Mouse (Mus musculus) neural tube, embryonic 12.5 days (tissue): ENCODE data around the gene H2-D1. TPM values are rescaled to one million over a fixed set of nuclear protein-coding genes. Genes with fewer than 3 reads are reported as not detected.
"Not testable (repeated sequence)": the region's sequence is repeated elsewhere in the genome, so short reads cannot be mapped to it uniquely, and the experiment has no call there.

Source experiments
- ATAC-seq: fragments of 200-750 bp; cut with Nextera tagmentation; 2 replicates; pipeline ENCODE4 v1.8.0; 2017; ENCODE audit warnings: low read depth, mild to moderate bottlenecking, moderate TSS enrichment, moderate library complexity; ENCODE audit not compliant: low FRiP score
- H3K27ac ChIP-seq: fragments of 300-500 bp; sonication (generic); 2 replicates; pipeline ENCODE4 v1.5.1; 2016
- H3K27me3 ChIP-seq: fragments of 300-500 bp; sonication (generic); replicated peaks from 2 replicates; pipeline ENCODE4 v1.6.1; 2016; ENCODE audit warnings: mild to moderate bottlenecking
- H3K36me3 ChIP-seq: fragments of 300-500 bp; sonication (generic); 2 replicates; pipeline ENCODE4 v1.6.1; 2016; ENCODE audit warnings: mild to moderate bottlenecking
- H3K4me1 ChIP-seq: fragments of 300-500 bp; sonication (generic); 2 replicates; pipeline ENCODE4 v1.6.1; 2016
- H3K4me2 ChIP-seq: fragments of 300-500 bp; sonication (generic); replicated peaks from 2 replicates; pipeline ENCODE4 v1.6.1; 2016; ENCODE audit warnings: mild to moderate bottlenecking
- H3K4me3 ChIP-seq: fragments of 300-500 bp; sonication (generic); 2 replicates; pipeline ENCODE4 v1.5.1; 2016
- H3K9ac ChIP-seq: fragments of 300-500 bp; sonication (generic); 2 replicates; pipeline ENCODE4 v1.6.1; 2016; ENCODE audit warnings: mild to moderate bottlenecking
- H3K9me3 ChIP-seq: fragments of 300-500 bp; sonication (generic); 2 replicates; pipeline ENCODE4 v1.6.1; 2016; ENCODE audit warnings: mild to moderate bottlenecking
- WGBS: fragments of 180-500 bp; shearing (Covaris S2); methylation state at CpG from one replicate; pipeline ENCODE4 v1.1.7; 2016; 5-methylcytosine and 5-hydroxymethylcytosine counted together
- polyA plus RNA-seq: library from polyadenylated mRNA; unstranded; fragments of >200 nt; fragmentation: Nextera tagmentation; extraction: Ambion mirVana; gene quantifications from 2 replicates; pipeline ENCODE4 v1.2.1, GENCODE M21; 2016

H2-D1 gene
- polyA plus RNA-seq, 1 experiment from 2014 or later, result 58.8 TPM

DNA sequence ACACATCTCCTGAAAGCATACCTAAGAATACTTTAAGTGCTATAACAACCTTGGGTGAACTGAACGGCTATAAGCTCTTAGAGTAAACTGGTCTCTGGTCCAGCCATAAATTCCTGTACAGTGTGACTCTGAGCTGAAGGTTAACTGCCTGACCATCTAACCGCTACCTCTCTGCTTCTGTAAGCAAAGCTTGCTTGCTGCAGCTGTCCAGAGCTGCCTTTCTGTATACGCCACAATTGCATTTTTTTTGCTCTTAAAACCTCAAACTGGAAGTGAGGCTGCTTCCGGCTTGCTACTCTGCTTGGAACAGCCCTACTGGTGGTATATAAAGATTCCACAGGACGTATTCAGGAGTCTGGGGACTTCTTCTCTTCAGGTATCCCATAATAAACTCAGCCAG lies 29.9 kb upstream of the H2-D1 start:
- Histone ChIP-seq H3K36me3 (peaks cover 32% of the 10 kb centered on the region), H3K9ac (no peak overlapping the region), H3K4me1 (peaks cover 31% of the 10 kb centered on the region), H3K4me2 (no peak overlapping the region), H3K27me3 (no peaks in the 10 kb centered on the region), H3K4me3 (no peak overlapping the region), H3K27ac (no peak overlapping the region), H3K9me3 (no peaks in the 10 kb centered on the region)
- 90% methylated on average over 5 of the region's 5 CpGs for WGBS
- ATAC-seq, result no peak

DNA sequence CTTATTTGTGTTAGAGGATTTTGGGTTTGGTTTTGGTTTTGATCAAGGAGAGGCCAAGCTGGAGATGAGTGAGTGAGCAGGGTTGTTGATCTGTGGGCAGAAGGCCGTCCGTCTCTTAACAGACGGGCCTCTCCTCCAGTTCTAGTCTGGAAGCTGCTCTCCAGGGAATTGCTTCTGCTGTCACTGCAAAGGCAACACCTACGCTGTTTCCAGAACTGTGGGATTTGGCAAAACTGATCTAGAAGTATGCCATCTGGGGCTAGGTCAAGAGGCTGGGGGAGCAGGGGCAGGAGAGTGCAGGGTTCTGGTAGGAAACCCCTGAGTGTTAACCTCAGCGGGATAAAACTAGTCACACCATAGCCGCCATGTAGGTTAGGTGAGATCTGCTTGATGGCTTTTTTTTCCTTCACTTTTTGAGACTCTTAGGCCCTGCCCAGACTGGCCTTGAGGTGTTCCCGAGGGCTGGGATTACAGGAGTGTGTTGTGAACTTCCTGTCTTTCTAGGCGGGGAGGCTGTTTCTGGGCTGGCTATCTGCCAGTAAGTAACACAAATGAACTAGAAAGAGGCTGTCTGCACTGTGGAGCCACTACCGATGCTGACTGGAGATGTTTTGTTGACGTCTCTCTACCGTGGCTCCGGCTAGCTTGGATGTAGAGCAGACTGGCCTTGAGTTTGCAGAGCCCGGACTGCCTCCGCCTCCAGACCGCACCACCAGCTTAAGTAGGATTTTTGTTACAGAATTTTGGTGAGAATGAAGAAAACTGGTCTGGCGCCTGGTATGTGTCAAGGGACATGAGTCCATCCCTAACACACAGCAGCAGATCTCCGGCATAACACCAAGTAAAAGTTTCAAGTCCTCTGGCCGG lies 29.2 kb upstream of the H2-D1 start, which contains the start of gene Atp6v1g2:
Gene Atp6v1g2 (plus strand): TSS at position 547 of the 867 bp plus-strand sequence.
- ATAC-seq, result no peak
- Histone ChIP-seq H3K27ac (no peak within 1 kb of the TSS), H3K36me3 (peaks cover 25% of the 10 kb centered on the region), H3K4me3 (peak within 1 kb of the TSS; percentile 58; the same call in 1 of the 2 replicates), H3K4me2 (peak within 1 kb of the TSS; percentile 90), H3K4me1 (peaks cover 31% of the 10 kb centered on the region), H3K9ac (0 out of 2 replicates have a peak within 1 kb of the TSS, but pooled peaks have one; percentile 17), H3K9me3 (no peaks in the 10 kb centered on the region), H3K27me3 (no peaks in the 10 kb centered on the region)
- 85% methylated on average over 18 of the region's 18 CpGs for WGBS

DNA sequence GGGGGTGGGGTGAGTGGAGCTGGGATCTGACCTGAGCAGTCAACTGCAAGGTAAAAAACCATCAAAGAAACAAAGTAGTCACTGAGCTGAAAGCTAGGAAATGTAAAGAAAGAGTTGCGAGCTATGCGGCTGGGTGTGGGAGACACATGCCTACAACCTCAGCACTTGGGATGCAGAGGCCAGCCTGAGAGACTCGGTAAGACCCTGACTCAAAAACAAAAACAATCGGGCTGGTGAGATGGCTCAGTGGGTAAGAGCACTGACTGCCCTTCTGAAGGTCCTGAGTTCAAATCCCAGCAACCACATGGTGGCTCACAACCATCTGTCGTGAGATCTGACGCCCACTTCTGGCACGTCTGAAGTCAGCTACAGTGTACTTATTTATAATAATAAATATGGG lies 28.4 kb upstream of the H2-D1 start:
- H3K4me2 ChIP-seq, result peak overlapping the region; percentile 90; the same call in 1 of the 2 replicates
- H3K9me3 ChIP-seq, H3K9ac ChIP-seq, H3K27ac ChIP-seq, H3K27me3 ChIP-seq, H3K4me3 ChIP-seq, ATAC-seq: not testable (repeated sequence)
- 85% methylated on average over 7 of the region's 7 CpGs for WGBS
- H3K36me3 ChIP-seq, result peaks cover 19% of the 10 kb centered on the region
- peaks cover 31% of the 10 kb centered on the region for H3K4me1 ChIP-seq

DNA sequence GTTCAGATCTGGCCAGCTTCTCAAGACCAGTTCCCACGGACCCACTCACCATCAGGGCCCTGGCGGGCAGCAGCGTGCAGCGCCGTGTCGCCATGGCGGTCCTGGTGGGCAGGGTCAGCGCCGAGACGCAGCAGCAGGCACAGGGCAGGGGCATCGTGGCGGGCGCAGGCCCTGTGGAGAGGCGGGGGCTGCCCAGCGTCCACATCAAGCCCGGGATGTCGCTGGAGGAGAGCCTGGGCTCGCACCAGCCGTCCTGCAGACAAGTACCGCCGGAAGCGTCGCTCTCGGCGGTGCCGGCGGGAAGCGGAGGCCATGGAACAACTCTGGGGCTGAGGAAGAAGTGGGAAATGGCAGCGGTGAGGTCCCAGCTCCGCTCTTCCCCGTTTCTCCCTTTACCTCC lies 27.6 kb upstream of the H2-D1 start:
- peak overlapping the region; percentile 58 for H3K4me3 ChIP-seq
- H3K9me3 ChIP-seq, result no peaks in the 10 kb centered on the region
- H3K4me2 ChIP-seq, result peak overlapping the region; percentile 90
- H3K36me3 ChIP-seq, result peaks cover 11% of the 10 kb centered on the region
- peaks cover 31% of the 10 kb centered on the region for H3K4me1 ChIP-seq
- peak; percentile 23; the same call in 1 of the 2 replicates for ATAC-seq
- H3K9ac ChIP-seq, result peak overlapping the region; percentile 81
- H3K27ac ChIP-seq, result peak overlapping the region; percentile 87
- no peaks in the 10 kb centered on the region for H3K27me3 ChIP-seq
- 4% methylated on average over 31 of the region's 31 CpGs for WGBS

DNA sequence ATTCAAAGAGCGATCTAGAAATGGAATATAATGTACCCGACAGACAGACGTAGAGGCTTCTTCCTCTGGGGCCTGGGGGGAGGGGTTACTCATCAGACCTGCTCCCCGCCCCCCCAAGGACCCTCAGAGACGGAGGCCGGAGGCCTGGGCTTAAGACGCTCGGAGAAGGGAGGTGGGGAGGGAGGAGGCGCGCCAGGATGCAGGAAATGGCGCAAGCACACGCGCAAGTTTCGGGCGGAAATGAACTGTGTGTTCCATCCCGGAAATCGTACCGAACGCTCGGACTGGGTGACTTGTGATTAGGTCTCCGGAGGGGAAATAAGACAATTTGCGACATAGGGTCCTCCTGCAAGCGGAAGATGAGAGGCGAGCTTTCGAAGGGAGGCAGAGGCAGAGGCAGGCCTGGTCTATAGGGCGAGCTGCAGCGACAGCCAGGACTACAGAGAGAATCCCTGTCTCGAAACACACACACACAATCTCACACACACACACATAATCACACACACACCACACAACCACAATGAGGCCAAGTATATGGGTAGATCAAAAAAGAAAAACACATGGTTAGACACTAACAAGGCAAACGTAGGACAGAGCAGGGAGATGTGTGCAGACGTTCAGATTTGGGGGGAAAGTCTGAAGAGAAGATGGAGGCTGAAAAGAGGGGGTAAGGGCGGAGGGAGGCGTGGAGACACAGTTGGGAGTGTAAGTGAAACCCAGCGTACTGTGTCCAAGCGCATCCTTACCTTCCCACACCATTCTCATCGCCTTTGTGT lies 26.7 kb upstream of the H2-D1 start, which contains the start of gene Nfkbil1:
Gene Nfkbil1 (minus strand): TSS at position 179 of the 776 bp plus-strand sequence.
- Histone ChIP-seq H3K27me3 (no peaks in the 10 kb centered on the region), H3K9ac (peak within 1 kb of the TSS; percentile 81), H3K36me3 (peaks cover 6% of the 10 kb centered on the region; the same call in 1 of the 2 replicates), H3K9me3 (no peaks in the 10 kb centered on the region), H3K27ac (peak within 1 kb of the TSS; percentile 87), H3K4me1 (peaks cover 36% of the 10 kb centered on the region), H3K4me3 (peak within 1 kb of the TSS; percentile 58), H3K4me2 (peak within 1 kb of the TSS; percentile 90)
- WGBS, result under 1% methylated on average over 35 of the region's 35 CpGs
- peak; percentile 80 for ATAC-seq

DNA sequence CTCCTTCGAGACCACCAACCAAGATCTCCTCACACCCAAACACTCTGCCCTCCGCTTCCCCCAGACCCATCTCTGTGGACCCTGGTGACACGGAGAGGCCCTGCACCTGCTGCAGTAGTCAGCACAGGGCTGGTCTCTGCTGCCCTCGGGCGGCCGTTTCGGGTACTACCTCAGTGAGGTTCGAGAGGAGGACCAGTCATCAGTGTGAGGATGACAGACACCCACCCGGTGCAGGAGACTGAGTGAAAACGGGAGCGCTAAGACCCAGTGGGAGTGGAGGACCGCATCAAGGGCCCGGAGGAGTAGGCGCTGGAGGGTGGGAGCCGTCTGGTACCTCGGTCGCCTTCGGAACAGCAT lies 26.2 kb upstream of the H2-D1 start:
- H3K27ac ChIP-seq, result peak overlapping the region; percentile 87
- peak overlapping the region; percentile 58 for H3K4me3 ChIP-seq
- H3K36me3 ChIP-seq, result peaks cover under 1% of the 10 kb centered on the region; the same call in 1 of the 2 replicates
- H3K9me3 ChIP-seq, result no peaks in the 10 kb centered on the region
- no peaks in the 10 kb centered on the region for H3K27me3 ChIP-seq
- H3K4me2 ChIP-seq, result peak overlapping the region; percentile 90
- peaks cover 38% of the 10 kb centered on the region for H3K4me1 ChIP-seq
- peak overlapping the region; percentile 81 for H3K9ac ChIP-seq
- peak; percentile 81 for ATAC-seq
- WGBS, result under 1% methylated on average over 18 of the region's 18 CpGs

DNA sequence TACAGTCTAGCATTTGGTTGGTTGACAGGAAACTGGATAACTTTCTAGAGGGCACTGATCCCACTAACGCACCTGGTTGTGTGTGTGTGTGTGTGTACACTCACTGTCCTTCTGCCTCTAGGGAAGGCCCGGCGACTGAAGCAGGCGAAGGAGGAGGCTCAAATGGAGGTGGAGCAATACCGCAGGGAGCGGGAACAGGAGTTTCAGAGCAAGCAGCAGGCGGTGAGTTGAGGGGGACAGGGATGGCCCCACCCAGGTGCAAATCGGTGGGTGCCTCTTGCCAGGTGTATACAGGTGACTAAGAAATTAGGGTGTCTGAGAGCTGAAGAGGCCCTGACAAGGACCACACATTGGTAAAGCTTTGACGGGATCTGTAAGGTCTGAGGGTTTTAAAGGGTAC lies 25.5 kb upstream of the H2-D1 start:
- 78% methylated on average over 9 of the region's 9 CpGs for WGBS
- H3K4me2 ChIP-seq, result peak overlapping the region; percentile 90
- ATAC-seq, result no peak
- H3K27ac ChIP-seq, result no peak overlapping the region
- H3K27me3 ChIP-seq, result no peaks in the 10 kb centered on the region
- H3K4me1 ChIP-seq, result peaks cover 35% of the 10 kb centered on the region
- peak overlapping the region; percentile 81 for H3K9ac ChIP-seq
- H3K4me3 ChIP-seq, result peak overlapping the region; percentile 58
- no peaks in the 10 kb centered on the region for H3K36me3 ChIP-seq
- H3K9me3 ChIP-seq, result no peaks in the 10 kb centered on the region

DNA sequence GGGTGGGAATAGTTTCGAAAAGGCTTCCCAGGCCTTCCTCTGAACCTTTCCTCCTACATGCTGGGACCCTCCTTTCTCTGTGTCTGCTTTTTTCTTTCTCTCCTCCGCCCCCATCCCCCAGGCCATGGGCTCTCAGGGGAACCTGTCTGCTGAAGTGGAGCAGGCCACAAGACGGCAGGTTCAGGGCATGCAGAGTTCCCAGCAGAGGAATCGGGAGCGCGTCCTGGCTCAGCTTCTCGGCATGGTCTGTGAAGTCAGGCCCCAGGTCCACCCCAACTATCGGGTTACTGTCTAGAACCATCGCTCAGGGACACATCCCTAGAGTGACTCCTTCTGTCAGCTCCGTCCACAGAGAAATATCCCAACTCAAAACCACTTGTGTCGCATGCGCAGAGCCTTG lies 25.0 kb upstream of the H2-D1 start:
- Histone ChIP-seq H3K4me1 (peaks cover 32% of the 10 kb centered on the region), H3K27me3 (no peaks in the 10 kb centered on the region), H3K4me3 (no peak overlapping the region), H3K4me2 (no peak overlapping the region), H3K9me3 (no peaks in the 10 kb centered on the region), H3K27ac (no peak overlapping the region), H3K36me3 (no peaks in the 10 kb centered on the region), H3K9ac (0 out of 2 replicates have a peak overlapping the region, but pooled peaks have one; percentile 13)
- ATAC-seq, result no peak
- 87% methylated on average over 12 of the region's 12 CpGs for WGBS

DNA sequence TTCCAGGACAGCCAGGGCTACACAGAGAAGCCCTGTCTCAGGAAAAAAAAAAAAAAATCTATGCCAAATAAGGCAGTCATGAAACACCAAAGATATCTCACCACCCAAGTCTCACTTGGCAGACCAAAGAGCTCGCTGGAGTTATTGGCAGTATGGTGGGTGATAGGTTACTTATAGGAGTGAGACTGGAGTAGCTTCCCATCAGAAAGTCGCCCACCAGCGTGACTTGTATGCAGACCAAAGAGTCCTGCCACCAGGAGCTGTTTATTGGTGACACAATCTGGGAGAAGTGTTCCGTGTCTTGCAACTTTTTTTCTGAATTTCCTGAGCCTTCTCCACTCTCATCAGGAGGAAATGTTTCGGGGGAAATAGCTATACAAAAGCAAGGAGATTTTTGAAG lies 22.8 kb upstream of the H2-D1 start:
- Histone ChIP-seq H3K27me3 (no peaks in the 10 kb centered on the region), H3K36me3 (peaks cover 13% of the 10 kb centered on the region), H3K27ac (no peak overlapping the region), H3K4me1 (peaks cover 38% of the 10 kb centered on the region), H3K4me2 (no peak overlapping the region), H3K4me3 (no peak overlapping the region), H3K9ac (no peak overlapping the region), H3K9me3 (no peaks in the 10 kb centered on the region)
- ATAC-seq, result no peak
- WGBS, result 83% methylated on average over 5 of the region's 5 CpGs

DNA sequence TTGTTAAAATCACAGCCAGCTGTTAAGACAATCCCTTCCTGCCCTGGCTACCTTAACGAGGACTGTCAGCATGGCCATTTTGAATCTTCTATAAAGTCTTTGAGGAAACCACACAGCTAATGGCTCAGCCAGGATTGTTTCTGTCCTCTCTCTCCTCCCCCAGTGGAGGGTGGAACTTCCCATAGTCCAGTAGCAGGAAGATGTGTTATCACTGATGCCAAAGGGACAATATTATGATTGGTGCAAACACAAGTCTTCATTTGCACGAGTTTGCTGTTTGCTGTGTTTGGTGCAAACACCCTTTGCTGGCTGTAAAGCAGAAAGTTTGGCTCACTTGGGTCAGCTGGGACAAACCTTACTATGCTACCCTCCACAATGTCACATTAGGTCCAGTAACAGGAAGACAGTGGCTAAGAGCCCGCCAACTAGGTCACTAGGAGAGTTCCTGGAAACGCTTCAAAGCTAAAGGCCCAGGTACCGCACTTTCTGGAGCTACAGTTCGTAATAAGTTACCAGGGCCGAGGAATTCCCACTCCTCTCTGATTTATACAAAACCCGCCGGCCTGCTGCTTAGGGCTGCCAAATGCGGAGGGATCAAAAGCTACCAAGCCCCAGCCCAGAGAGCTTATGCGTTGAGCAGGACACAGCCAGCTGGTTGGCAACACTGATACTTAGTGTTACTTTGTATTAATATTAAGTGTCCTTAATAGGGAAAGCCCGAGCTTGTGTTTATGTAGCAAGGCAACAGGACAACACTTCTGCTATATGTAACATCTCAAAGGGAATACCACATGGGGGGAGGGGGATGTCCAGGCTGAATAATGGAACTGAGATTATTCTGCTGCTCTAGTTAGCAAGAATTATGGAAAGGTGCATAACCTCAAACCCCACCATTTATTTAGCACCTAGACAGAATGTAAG lies 21.9 kb upstream of the H2-D1 start:
- Histone ChIP-seq H3K36me3 (peaks cover 22% of the 10 kb centered on the region), H3K4me1 (peaks cover 43% of the 10 kb centered on the region), H3K4me3 (peak overlapping the region; percentile 94), H3K4me2 (peak overlapping the region; percentile 90), H3K9ac (peak overlapping the region; percentile 100), H3K27me3 (no peaks in the 10 kb centered on the region), H3K27ac (peak overlapping the region; percentile 96; the same call in 1 of the 2 replicates), H3K9me3 (no peaks in the 10 kb centered on the region)
- no peak for ATAC-seq
- 33% methylated on average over 12 of the region's 12 CpGs for WGBS

DNA sequence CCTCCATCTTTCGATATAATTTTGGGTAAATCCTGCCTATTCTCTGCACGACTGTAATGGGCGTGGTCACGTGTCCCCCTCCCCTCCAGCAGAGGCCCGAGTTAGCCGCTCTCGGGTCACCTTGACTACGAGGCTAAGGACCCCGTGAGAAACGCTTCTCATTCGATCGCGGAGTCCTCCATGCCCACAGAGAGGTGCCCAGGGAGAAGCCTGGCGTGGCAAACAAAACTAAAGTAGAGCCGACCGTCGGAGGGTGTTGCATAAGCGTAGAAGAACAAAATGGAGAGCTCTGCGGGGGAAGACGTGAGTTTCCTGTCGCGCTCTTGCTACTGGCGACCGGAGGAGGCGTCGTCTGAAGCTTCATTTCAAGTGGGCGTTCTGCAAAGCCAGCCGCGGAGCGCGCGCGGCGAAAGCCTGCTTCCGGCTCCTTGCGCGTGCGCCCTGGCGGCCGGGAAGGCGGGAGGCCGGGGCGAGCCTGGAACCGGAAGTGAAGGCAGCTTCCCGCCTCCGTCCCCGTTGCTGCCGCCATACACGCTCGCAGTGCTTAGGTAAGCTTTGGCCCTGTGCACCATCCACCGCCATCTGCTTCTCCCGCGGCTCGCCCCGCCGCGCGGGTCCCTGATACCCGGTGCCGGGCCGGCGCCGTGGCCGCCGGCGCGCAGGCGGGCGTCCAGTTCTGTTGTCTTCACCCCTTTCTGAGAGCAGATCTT lies 21.1 kb upstream of the H2-D1 start, which contains the start of gene Ddx39b:
Gene Ddx39b (plus strand): TSS at position 442 of the 710 bp plus-strand sequence.
- Histone ChIP-seq H3K9ac (peak within 1 kb of the TSS; percentile 100), H3K27ac (peak within 1 kb of the TSS; percentile 96), H3K4me3 (peak within 1 kb of the TSS; percentile 94), H3K9me3 (no peaks in the 10 kb centered on the region), H3K4me1 (peaks cover 51% of the 10 kb centered on the region), H3K27me3 (no peaks in the 10 kb centered on the region), H3K36me3 (peaks cover 31% of the 10 kb centered on the region), H3K4me2 (peak within 1 kb of the TSS; percentile 90)
- WGBS, result under 1% methylated on average over 69 of the region's 69 CpGs
- ATAC-seq, result peak; percentile 88
